Mouse (Mus musculus) lung, embryonic 15.5 days (tissue): ENCODE results near the gene Tesc. TPM values are rescaled to one million over a fixed set of nuclear protein-coding genes. Genes with fewer than 3 reads are reported as not detected.

Experiments used
- ATAC-seq: fragments of 200-750 bp; cut with Nextera tagmentation; 2 replicates; pipeline ENCODE4 v1.8.0; 2017; ENCODE audit warnings: moderate number of reproducible peaks, borderline replicate concordance; ENCODE audit not compliant: low FRiP score, low TSS enrichment; ENCODE audit errors: extremely low read depth
- H3K27ac ChIP-seq: fragments of 300-500 bp; sonication (generic); 2 replicates; pipeline ENCODE4 v1.5.1; 2015; ENCODE audit warnings: moderate library complexity, mild to moderate bottlenecking, inconsistent platforms
- H3K27me3 ChIP-seq: fragments of 300-500 bp; sonication (generic); 2 replicates; pipeline ENCODE4 v1.6.1; 2015; ENCODE audit warnings: inconsistent platforms
- H3K36me3 ChIP-seq: fragments of 300-500 bp; sonication (generic); 2 replicates; pipeline ENCODE4 v1.6.1; 2015; ENCODE audit warnings: inconsistent platforms
- H3K4me1 ChIP-seq: fragments of 300-500 bp; sonication (generic); 2 replicates; pipeline ENCODE4 v1.6.1; 2015; ENCODE audit warnings: inconsistent platforms
- H3K4me2 ChIP-seq: fragments of 300-500 bp; sonication (generic); 2 replicates; pipeline ENCODE4 v1.6.1; 2015; ENCODE audit warnings: inconsistent platforms, mild to moderate bottlenecking, moderate library complexity
- H3K4me3 ChIP-seq: fragments of 300-500 bp; sonication (generic); 2 replicates; pipeline ENCODE4 v1.5.1; 2015; ENCODE audit warnings: mild to moderate bottlenecking, inconsistent platforms
- H3K9ac ChIP-seq: fragments of 300-500 bp; sonication (generic); 2 replicates; pipeline ENCODE4 v1.6.1; 2015; ENCODE audit warnings: inconsistent platforms
- H3K9me3 ChIP-seq: fragments of 300-500 bp; sonication (generic); 2 replicates; pipeline ENCODE4 v1.6.1; 2016; ENCODE audit warnings: inconsistent platforms
- WGBS: fragments of 180-500 bp; shearing (Covaris S2); methylation state at CpG from one replicate; pipeline ENCODE4 v1.1.7; 2015; 5-methylcytosine and 5-hydroxymethylcytosine counted together
- polyA plus RNA-seq: library from polyadenylated mRNA; unstranded; fragments of >200 nt; fragmentation: Nextera tagmentation; extraction: Ambion mirVana; gene quantifications from 2 replicates; pipeline ENCODE4 v1.2.1, GENCODE M21; 2015

The Tesc gene
- polyA plus RNA-seq, 1 experiment from 2014 or later = 8.8 TPM

DNA sequence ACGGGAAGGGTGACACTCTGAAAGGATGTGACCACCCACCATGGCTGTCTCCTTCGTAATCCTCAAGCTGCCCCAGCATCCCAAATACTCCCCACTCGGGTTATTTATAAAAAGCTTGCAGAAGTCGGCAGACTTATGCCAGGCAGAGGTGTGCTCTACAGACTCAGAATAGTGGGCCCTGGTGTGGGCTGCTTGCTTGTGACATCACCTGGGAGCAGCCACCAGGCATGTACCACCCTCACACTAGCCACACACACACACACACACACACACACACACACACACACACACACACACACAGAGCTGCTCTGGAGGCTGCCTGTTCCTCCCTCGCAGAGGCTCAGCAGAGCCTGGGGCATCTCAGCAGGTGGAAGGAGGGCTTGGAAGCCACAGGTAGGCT lies 10.0 kb upstream of the Tesc start:
- Histone ChIP-seq H3K4me2 (no peak overlapping the region), H3K27ac (no peak overlapping the region), H3K9me3 (no peaks in the 10 kb centered on the region), H3K27me3 (0 out of 2 replicates have a peak, but pooled peaks cover 3% of the 10 kb centered on the region), H3K4me1 (peaks cover 5% of the 10 kb centered on the region), H3K9ac (no peak overlapping the region), H3K4me3 (no peak overlapping the region), H3K36me3 (no peaks in the 10 kb centered on the region)
- 33% methylated on average over 5 of the region's 5 CpGs for WGBS
- no peak for ATAC-seq

DNA sequence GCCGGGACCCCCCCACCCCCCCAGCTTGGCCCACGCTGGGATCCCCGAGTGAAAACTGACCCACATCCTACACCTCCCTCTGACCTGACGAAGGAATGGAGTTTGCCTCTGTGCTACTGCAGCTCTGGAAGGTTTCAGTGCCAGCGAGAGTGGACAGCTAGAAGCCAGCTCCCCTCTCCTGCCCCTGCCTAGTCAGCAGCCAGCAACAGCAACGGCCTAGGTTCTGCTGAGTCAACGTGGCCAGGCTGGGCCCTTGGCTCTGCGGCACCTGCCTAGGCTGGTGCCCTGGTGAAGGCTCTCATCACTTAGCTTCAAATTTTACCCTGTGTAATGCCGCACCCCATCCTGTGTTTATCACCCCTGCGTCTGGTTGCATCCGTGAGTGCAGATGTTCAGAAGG lies 7.6 kb upstream of the Tesc start:
- no peak for ATAC-seq
- Histone ChIP-seq H3K4me2 (no peak overlapping the region), H3K27ac (no peak overlapping the region), H3K27me3 (0 out of 2 replicates have a peak, but pooled peaks cover 3% of the 10 kb centered on the region), H3K36me3 (no peaks in the 10 kb centered on the region), H3K4me3 (no peak overlapping the region), H3K9ac (no peak overlapping the region), H3K9me3 (no peaks in the 10 kb centered on the region), H3K4me1 (peaks cover 3% of the 10 kb centered on the region)
- WGBS = 59% methylated on average over 11 of the region's 11 CpGs

DNA sequence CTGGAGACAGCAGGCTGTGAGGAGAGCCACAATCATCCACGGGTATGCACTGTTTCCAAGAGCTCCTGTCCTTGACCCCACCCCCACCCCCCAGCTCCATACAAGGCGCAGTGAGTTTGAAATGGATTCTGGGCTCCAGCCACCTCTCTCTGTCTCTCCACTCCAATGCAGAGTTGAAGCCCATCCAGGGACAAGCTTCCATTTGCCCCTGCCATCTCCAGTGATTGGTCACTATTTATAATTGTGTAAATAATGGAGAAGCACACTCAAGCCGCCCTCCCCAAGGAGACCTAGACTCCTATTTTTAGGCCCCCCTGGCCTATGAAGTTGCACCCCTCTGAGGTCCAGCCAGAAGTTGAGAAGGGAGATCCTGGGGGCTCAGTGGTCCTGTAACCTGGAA lies 4.5 kb upstream of the Tesc start:
- Histone ChIP-seq H3K4me1 (peaks cover 22% of the 10 kb centered on the region), H3K27ac (no peak overlapping the region), H3K4me3 (no peak overlapping the region), H3K9ac (no peak overlapping the region), H3K9me3 (no peaks in the 10 kb centered on the region), H3K27me3 (peaks cover 32% of the 10 kb centered on the region), H3K4me2 (no peak overlapping the region), H3K36me3 (no peaks in the 10 kb centered on the region)
- ATAC-seq = no peak
- 42% methylated on average over 3 of the region's 3 CpGs for WGBS

DNA sequence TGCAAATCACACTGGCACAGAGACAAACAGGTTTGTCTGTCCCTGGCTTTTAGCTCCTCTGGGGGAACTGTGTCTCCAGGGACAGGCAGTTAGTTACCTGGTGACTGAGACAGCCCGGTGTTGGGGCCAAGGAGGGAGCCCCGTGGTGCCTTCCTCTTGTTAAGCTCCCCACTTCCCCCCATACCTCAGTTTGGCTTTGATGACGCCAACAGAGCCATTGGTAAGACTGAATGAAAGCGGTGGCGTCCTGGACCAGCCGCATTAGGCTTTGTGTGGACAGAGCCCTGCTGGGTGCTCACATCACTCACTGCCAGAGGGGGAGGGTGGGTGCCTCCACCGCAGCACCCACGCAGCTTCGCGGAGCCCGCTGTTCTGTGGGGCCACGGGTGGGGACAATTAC lies 1.7 kb upstream of the Tesc start:
- Histone ChIP-seq H3K4me2 (no peak overlapping the region), H3K4me3 (no peak overlapping the region), H3K4me1 (peaks cover 38% of the 10 kb centered on the region), H3K27ac (no peak overlapping the region), H3K9me3 (no peaks in the 10 kb centered on the region), H3K9ac (no peak overlapping the region), H3K27me3 (peaks cover 51% of the 10 kb centered on the region), H3K36me3 (no peaks in the 10 kb centered on the region)
- 9% methylated on average over 12 of the region's 12 CpGs for WGBS
- ATAC-seq = no peak

DNA sequence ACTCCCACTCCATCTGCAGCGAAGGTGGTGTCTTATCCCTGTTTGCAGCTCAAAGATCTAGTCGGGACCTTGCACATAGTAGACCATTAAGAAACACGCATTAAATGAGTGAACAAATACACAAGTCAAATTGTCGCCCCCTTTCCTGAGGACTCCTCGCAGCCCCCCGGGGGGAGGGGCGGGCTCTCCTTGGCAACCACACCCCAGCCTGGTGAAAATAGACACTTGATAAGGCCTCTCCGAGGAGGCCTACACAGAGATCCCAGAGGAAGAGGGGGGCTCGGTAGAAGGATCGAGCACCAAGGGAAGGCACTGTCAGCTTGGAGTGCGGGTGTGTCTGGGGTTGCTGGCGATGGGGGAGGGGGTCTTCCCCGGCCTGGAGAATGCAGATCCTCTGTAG lies 1.2 kb upstream of the Tesc start:
- 2% methylated on average over 13 of the region's 13 CpGs for WGBS
- ATAC-seq = no peak
- no peaks in the 10 kb centered on the region for H3K9me3 ChIP-seq
- H3K4me1 ChIP-seq = peaks cover 41% of the 10 kb centered on the region
- H3K27me3 ChIP-seq = peaks cover 51% of the 10 kb centered on the region
- peak overlapping the region; percentile 22; the same call in 1 of the 2 replicates for H3K4me2 ChIP-seq
- H3K27ac ChIP-seq = no peak overlapping the region
- no peak overlapping the region for H3K9ac ChIP-seq
- H3K4me3 ChIP-seq = no peak overlapping the region
- H3K36me3 ChIP-seq = no peaks in the 10 kb centered on the region

DNA sequence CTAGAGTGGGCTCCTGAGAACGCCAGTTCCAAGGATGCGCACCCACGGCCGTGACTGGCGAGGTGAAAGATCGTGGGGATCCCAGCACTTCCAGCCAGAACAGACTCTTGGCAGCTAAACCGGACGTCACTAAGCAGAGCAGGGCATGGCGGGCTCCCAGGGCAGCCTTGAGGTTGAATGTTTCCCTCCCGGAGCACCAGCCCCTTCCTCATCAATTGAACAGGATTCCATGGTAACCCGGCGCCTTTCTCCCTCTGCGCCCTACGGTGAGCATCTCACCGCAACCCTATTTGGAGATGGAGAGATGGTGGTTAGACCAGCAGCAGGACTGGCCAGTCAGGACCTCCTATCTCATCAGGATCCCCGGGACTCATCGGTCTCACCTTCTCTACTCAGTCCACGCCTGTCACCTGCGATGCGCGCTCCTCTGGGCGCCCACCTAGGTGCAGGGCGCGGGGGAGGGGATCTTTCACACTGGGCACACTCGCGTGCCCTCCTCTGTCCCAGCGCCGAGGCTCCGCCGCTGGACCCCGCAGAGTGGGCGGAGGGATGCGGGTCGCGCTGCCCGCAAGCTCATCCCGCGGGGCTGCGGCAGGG lies 344 bp upstream of the Tesc start:
- WGBS = 1% methylated on average over 35 of the region's 39 CpGs
- H3K9me3 ChIP-seq = no peaks in the 10 kb centered on the region
- H3K36me3 ChIP-seq = no peaks in the 10 kb centered on the region
- peaks cover 41% of the 10 kb centered on the region for H3K4me1 ChIP-seq
- no peak for ATAC-seq
- H3K27ac ChIP-seq = no peak overlapping the region
- no peak overlapping the region for H3K9ac ChIP-seq
- peaks cover 51% of the 10 kb centered on the region for H3K27me3 ChIP-seq
- peak overlapping the region; percentile 100 for H3K4me2 ChIP-seq
- H3K4me3 ChIP-seq = peak overlapping the region; percentile 61

DNA sequence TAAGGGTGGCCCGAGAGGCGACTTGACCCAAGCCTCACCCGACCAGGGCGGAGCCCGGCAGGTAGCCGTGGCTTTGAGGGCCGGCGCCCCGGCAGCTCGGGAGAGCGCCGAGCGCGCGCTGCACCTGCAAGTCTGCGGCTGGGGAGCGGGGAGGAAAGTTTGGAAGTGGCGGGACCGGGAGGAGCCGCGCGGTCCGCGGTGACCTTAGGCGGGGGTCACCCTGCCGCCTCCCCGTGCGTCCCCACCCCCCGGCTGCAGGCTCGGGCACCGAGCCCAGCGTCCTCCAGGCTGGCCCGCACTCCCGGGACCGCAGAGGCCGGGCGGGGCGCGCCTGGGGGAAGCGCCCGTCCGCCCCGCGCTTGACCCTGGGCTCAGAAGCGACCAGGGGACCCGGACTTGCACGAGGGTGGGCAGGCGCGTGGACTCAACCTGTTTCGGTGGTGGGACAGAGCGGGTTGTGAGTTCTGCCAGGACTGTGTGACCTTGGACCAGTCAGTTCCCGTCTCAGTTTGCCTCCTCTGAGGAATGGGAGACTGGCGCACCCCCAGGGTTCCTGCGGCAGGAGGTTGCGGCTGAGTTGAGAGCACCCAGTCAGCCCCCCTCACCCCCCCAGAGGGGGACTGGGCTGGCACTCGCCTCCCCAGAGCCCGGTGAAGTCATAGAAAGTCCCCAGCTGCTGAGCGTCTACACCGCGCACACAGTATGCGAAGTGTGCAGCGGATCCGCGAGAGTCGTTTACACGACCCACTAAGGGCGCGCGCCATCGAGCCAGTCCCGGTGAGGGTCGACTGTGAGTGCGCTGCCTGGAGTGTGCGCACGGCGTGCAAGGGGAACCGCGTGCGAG lies 870 bp downstream of the Tesc start:
- Histone ChIP-seq H3K4me2 (peak overlapping the region; percentile 100), H3K4me1 (peaks cover 41% of the 10 kb centered on the region), H3K9me3 (no peaks in the 10 kb centered on the region), H3K4me3 (peak overlapping the region; percentile 61), H3K9ac (peak overlapping the region; percentile 42), H3K27ac (no peak overlapping the region), H3K36me3 (no peaks in the 10 kb centered on the region), H3K27me3 (peaks cover 51% of the 10 kb centered on the region)
- ATAC-seq = peak; percentile 23; the same call in 1 of the 2 replicates
- 1% methylated on average over 77 of the region's 79 CpGs for WGBS

DNA sequence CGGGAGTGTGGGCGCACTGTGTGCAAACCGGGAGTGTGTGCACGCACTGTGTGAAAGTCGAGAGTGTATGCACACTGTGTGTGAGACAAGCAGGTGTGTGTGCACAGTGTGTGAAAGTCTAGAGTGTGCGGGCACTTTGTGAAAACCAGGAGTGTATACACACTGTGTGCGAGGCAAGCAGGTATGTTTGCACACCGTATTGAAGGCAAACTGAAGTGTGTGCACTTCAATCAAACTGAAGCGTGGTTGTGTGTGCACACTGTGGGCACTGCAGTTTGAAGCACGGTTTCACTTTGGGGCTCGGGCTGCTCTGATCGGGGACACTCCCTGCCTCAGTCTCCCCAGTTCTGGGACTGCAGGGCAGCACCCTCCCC lies 1.5 kb downstream of the Tesc start:
- Histone ChIP-seq H3K9ac (no peak overlapping the region), H3K4me3 (peak overlapping the region; percentile 61), H3K4me1 (peaks cover 41% of the 10 kb centered on the region), H3K36me3 (no peaks in the 10 kb centered on the region), H3K27me3 (peaks cover 51% of the 10 kb centered on the region), H3K27ac (no peak overlapping the region), H3K9me3 (no peaks in the 10 kb centered on the region), H3K4me2 (peak overlapping the region; percentile 100)
- WGBS = 6% methylated on average over 12 of the region's 12 CpGs
- ATAC-seq = peak; percentile 35

DNA sequence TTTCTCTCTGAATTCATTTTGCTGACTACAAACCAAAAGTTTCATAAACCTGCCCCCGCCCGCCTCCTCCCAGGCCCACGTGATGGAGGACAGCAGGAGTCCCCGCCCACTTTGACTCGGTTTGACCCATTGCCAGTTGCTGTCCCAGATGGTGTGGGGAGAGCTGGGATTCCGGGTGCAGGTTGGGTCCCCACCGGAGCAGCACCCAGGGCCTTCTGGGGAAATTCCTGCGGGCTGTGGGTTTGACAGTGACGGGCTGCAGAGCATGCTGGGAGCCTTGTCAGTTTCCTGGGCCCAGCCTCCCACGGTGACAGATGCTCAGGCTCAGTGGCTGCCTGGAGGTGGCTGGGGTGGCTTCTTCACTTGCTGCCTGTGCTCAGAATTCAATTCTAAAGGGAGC lies 1.9 kb downstream of the Tesc start:
- no peak for ATAC-seq
- peaks cover 51% of the 10 kb centered on the region for H3K27me3 ChIP-seq
- H3K4me3 ChIP-seq = peak overlapping the region; percentile 61
- no peaks in the 10 kb centered on the region for H3K36me3 ChIP-seq
- H3K4me1 ChIP-seq = peaks cover 41% of the 10 kb centered on the region
- H3K9ac ChIP-seq = no peak overlapping the region
- H3K4me2 ChIP-seq = peak overlapping the region; percentile 100
- H3K9me3 ChIP-seq = no peaks in the 10 kb centered on the region
- H3K27ac ChIP-seq = no peak overlapping the region
- WGBS = under 1% methylated on average over 10 of the region's 10 CpGs

DNA sequence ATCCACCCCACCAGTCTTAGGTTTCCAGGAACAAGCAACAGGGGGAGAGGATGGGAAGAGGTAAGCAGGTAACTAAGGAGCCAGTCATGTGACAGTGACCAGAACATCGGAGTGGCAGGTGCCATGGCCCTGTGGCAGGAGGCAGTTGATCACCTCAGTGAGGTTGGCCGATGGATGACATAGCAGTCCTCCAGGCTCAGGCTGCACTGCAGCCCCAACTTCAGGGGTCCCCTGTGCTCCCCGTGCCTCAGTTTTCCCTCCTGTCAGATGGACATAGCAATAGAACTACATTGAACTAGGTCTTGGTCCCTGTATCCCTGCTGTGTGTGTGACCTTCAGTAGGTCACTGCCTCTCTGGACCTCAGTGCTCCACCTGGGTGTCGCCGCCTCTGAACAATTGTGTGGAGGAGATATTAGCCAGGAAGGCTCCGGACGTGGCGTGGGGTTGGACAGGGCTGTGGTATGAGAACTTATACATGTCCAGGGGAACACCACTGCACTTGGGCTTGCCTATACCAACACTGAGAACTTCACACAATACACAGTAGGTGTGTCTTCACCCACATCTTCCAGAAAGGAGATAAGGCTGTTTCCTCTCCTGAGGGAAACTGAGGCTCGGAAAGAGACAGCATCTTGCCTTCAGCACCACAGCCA lies 2.6 kb downstream of the Tesc start:
- peaks cover 51% of the 10 kb centered on the region for H3K27me3 ChIP-seq
- H3K4me2 ChIP-seq = no peak overlapping the region
- H3K36me3 ChIP-seq = no peaks in the 10 kb centered on the region
- H3K9me3 ChIP-seq = no peaks in the 10 kb centered on the region
- no peak overlapping the region for H3K9ac ChIP-seq
- ATAC-seq = no peak
- WGBS = 87% methylated on average over 9 of the region's 9 CpGs
- H3K4me3 ChIP-seq = no peak overlapping the region
- H3K27ac ChIP-seq = no peak overlapping the region
- peaks cover 41% of the 10 kb centered on the region for H3K4me1 ChIP-seq

DNA sequence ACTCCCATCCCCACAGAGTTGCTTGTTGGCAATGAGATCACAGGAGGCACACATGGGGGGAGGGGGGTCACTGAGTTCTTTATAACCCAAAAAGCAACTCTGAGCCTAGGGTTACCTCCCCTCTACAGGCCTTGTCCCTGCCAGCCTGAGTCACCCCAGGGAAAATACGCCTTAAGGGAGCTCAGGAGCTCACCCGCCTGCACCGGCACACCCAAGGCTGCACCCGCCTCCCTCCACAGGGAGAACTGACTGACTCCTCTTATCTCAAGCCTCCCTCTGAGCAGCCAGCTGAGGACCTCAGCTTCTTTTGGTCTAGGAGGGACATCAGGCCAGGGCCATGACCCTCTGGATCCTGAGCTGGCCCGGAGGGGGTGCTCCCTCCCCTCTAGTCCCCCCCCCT lies 3.5 kb downstream of the Tesc start:
- 46% methylated on average over 5 of the region's 5 CpGs for WGBS
- Histone ChIP-seq H3K4me3 (no peak overlapping the region), H3K4me1 (peaks cover 38% of the 10 kb centered on the region), H3K9me3 (no peaks in the 10 kb centered on the region), H3K27ac (no peak overlapping the region), H3K9ac (no peak overlapping the region), H3K4me2 (no peak overlapping the region), H3K36me3 (no peaks in the 10 kb centered on the region), H3K27me3 (peaks cover 43% of the 10 kb centered on the region)
- no peak for ATAC-seq

DNA sequence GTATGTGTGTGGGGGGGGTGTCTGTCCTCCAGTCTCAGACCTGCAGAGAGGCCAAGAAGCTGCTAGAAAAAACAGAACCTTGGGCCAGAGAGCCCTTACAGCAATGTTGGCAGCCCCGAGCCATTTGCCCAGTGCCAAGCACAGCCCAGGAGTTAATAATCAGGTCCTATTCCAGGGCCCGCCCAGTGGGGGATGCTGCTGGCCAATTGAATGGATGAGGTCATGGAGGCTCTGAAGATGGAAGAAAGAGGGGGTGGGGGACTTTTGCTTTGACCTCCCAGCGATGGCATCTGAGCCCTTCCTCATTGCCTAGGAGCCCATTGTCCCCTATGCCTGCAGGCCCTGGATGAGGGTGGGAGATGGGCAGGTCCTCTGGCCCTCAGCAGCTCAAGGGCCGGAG lies 4.0 kb downstream of the Tesc start:
- Histone ChIP-seq H3K36me3 (no peaks in the 10 kb centered on the region), H3K9ac (no peak overlapping the region), H3K4me1 (peaks cover 33% of the 10 kb centered on the region), H3K9me3 (no peaks in the 10 kb centered on the region), H3K27me3 (peaks cover 38% of the 10 kb centered on the region), H3K4me3 (no peak overlapping the region), H3K4me2 (no peak overlapping the region), H3K27ac (no peak overlapping the region)
- no peak for ATAC-seq
- 61% methylated on average over 4 of the region's 4 CpGs for WGBS
